Mouse (Mus musculus) gastrocnemius, postnatal 10 days (tissue): Measurements from ENCODE around the gene Dbp. TPM values are rescaled to one million over a fixed set of nuclear protein-coding genes. Genes with fewer than 3 reads are reported as not detected.
A peak's percentile ranks its signal among the peaks of the same experiment; 100 is the strongest.

Source experiments
- DNase-seq: peaks from one replicate; pipeline ENCODE4 v3.0.0; 2021; ENCODE audit warnings: mixed read lengths
- total RNA-seq, 2 experiments: library from RNA; stranded (reverse); gene quantifications; 2 replicates each; pipeline ENCODE4 v1.2.3; 2021

Gene Dbp
- total RNA-seq, 2 experiments from 2014 or later = 35.9 to 37.9 TPM

GRCm38 (mm10) chr7:45693921-45694591 lies 10.8 kb upstream of the Dbp start, which contains the start of gene Sec1:
Sec1 (minus strand) TSS chr7:45694402.
- DNase-seq = no peak

- no peak for DNase-seq
Measured at GRCm38 (mm10) chr7:45695098-45695497, 9.8 kb upstream of the Dbp start.

- DNase-seq = no peak
Measured at GRCm38 (mm10) chr7:45697894-45698293, 7.0 kb upstream of the Dbp start.

- DNase-seq = peak; percentile 36
Measured at GRCm38 (mm10) chr7:45699523-45700141, 5.3 kb upstream of the Dbp start, which contains the start of gene Car11. Car11 (plus strand) TSS chr7:45699843.

- peak; percentile 66 for DNase-seq
Measured at GRCm38 (mm10) chr7:45700301-45701015, 4.4 kb upstream of the Dbp start.

GRCm38 (mm10) chr7:45701072-45701471 lies 3.8 kb upstream of the Dbp start:
- peak; percentile 36 for DNase-seq

GRCm38 (mm10) chr7:45701607-45702006 lies 3.3 kb upstream of the Dbp start:
- DNase-seq = peak; percentile 11

- no peak for DNase-seq
Measured at GRCm38 (mm10) chr7:45702316-45702715, 2.6 kb upstream of the Dbp start.

GRCm38 (mm10) chr7:45702809-45703520 lies 1.9 kb upstream of the Dbp start:
- DNase-seq = no peak

GRCm38 (mm10) chr7:45703521-45704033 lies 1.3 kb upstream of the Dbp start:
- DNase-seq = peak; percentile 17

GRCm38 (mm10) chr7:45704046-45704559 lies 785 bp upstream of the Dbp start:
- DNase-seq = peak; percentile 64

- DNase-seq = peak; percentile 57
Measured at GRCm38 (mm10) chr7:45705443-45705864, 566 bp downstream of the Dbp start.

- peak; percentile 82 for DNase-seq
Measured at GRCm38 (mm10) chr7:45705873-45706281, 989 bp downstream of the Dbp start.

- peak; percentile 92 for DNase-seq
Measured at GRCm38 (mm10) chr7:45706721-45707241, 1.9 kb downstream of the Dbp start.

- DNase-seq = peak; percentile 97
Measured at GRCm38 (mm10) chr7:45707375-45707967, 2.6 kb downstream of the Dbp start.

- DNase-seq = peak; percentile 45
Measured at GRCm38 (mm10) chr7:45708221-45708761, 3.4 kb downstream of the Dbp start.

GRCm38 (mm10) chr7:45709036-45709435 lies 4.1 kb downstream of the Dbp start:
- DNase-seq = no peak

GRCm38 (mm10) chr7:45709677-45710355 lies 4.9 kb downstream of the Dbp start:
- no peak for DNase-seq

- DNase-seq = peak; percentile 18
Measured at GRCm38 (mm10) chr7:45710477-45711191, 5.7 kb downstream of the Dbp start.
